Mouse (Mus musculus) c-Kit-positive CD71-positive TER-119-positive erythroid progenitor cells, embryonic 14.5 days (primary cell): Measurements from ENCODE around the gene Ppp1r9a.

ENCODE experiments used
- DNase-seq: peaks from one replicate; pipeline ENCODE4 v3.0.0-alpha.2; 2013; ENCODE audit warnings: low spot score

Gene Ppp1r9a

DNA sequence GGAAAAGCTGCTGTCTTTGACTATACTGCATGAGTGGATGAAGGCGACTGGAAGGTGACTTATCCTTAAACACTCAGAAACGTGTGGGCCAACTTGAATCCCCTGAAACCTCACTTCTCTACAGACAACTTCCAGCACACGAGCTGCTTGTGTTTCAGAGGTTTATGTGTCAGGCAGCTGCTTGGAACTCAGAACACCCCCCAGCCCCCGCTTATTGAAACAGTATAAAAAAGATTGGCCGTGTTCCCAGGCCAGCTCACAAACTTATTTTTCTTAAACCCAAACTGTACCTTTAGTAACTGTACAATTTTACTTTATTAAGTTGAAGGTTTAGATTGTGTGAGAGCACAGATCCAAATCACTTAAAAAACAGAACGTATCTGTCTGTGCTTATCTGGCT, 53.9 kb downstream of the Ppp1r9a start:
- no peak for DNase-seq

DNA sequence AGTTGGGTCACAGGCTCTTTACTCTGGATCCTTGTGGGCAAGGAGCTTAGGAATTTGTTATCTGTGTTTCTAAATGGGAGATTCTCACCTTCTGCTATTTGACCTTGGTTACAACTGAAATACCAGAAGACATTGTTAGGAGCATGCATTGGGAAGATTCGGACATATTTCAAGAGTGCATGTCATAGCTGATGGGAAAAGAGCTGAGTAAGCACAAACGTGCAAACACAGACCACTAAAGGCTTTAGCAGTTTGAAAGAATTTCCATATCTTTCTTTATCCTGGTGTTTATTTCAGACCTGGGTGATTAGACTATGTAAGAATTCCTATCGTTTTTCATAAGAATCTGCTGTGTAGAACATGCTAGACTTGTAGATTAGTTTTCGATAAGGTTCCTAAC, 59.5 kb downstream of the Ppp1r9a start:
- no peak for DNase-seq

DNA sequence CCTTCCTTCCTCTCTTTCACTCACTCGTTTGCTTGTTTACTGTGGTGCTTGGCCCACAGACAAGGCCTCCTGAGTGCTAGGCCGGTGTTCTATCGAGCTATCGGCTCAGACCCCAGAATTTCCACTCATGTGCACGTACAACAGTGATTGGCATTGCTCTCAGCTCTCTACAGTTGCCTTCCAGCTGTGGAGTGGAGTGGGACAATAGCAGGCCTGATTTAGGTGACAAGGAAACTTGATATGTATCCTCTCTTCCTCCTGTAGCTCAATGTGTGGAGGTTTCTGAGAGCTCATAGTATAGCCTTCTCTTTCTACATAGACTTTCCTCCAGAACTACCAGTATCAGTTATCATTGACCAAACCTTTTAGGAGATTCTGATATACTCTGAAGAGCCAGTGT, 60.3 kb downstream of the Ppp1r9a start:
- DNase-seq, result no peak

DNA sequence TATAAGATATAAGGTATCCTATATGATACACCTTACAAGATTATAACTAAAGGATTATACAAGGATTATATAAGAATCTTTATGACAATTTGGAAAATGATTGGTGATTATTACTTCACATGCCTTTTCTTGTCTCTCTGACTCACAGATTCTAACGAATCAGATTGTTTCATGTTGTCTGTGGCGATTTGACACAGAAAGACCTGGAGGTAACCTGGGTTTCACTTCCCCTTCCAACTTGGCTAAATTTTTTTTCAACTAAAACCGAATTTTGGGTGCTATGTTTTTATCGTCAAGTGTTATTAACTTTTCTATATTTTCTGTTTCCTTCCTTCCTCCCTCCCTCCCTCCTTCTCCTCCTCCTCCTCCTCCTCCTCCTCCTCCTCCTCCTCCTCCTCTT, 64.5 kb downstream of the Ppp1r9a start:
- DNase-seq, result no peak

DNA sequence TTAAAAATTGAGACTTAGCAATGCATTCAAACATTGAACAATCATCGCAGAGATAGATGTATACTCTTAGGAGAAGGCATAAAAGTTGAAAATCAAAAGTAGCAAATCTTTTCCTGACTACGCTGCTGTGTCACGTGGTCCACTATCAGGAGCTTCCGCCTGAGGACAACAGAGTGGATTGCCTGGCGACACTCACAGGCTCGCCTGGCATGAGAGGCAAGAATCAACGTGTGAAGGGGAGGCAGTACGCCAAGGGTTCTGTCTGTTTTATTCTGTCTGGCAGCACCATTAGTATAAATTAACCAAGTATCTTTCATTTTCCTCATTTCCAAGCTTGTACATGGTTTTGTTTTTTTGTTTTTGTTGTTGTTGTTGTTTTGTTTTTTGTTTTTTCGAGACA, 68.5 kb downstream of the Ppp1r9a start:
- DNase-seq, result no peak

DNA sequence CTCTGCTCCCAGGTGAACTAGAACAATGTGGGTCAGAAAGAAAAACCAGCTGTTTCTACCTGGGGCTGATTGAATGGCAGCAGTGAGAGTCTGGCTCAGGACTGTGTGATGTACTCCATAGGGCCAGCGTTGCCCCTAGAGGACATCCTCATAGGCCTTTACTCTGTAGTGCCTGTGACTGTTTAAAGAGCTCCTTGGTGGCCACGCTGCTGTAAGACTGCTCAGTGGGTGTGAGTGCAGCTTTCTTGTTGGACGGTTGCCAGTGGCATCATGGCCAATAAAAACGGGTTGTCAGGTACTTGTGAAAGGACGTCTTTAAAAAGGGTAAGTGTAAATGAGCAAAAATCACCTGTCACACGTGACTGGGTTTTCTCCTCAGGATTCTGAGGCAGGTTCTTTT, 70.1 kb downstream of the Ppp1r9a start:
- no peak for DNase-seq

DNA sequence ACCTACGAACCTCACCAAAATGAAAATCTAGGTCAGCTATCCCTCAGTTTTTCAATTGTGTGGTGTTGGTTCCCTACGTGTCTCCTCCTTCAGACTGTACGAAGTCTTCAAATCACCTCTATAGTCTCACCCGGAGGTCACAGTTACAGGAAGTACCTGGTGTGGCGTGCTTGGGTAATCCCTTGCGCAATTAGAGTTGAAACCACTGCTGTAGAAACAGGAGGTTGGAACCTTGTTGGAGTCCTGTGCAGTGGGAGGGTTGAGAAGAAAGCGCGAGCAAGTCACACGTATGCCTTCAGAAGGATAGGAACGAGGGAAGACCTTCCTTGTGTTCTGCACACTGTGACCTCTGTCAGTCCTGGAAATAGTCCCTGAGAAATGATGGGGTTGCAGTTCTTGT, 70.6 kb downstream of the Ppp1r9a start:
- DNase-seq, result no peak

DNA sequence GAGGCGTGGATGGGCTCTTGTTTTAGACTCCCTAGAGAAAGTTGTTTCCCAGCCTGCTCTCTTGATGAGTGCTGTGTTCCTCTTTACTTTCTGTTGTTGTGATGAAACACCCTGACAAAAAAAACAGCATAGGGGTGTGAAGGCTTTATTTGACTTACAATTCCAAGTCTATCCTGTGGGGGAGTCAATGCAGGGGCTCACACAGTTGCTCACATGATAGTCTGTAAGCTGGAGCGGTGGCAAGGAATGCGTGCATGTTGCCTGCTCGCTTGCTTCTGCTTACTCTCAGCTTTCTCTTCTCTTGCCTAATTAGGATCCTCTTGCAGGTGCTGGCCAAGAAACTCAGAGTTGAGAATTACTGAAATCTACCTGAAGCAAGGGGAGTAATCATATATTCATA, 74.8 kb downstream of the Ppp1r9a start:
- no peak for DNase-seq

DNA sequence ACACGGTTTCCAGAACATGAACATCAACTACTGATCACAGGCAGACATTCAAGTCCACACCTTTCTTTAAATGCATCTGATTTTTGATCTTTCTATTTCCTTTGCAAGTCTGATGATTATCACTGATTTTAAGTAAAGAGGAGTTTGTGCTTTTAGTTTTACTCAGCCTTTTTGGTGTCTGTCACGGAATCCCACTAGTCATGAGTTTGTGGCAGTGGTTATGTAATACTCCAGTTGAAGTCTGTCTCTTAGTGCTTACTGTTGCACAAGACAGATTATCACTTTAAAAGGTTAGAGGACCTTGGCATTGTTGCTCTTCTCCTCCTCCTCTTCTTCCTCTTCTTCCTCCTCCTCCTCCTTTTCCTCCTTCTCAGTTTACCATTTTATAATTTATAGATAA, 75.5 kb downstream of the Ppp1r9a start:
- no peak for DNase-seq

DNA sequence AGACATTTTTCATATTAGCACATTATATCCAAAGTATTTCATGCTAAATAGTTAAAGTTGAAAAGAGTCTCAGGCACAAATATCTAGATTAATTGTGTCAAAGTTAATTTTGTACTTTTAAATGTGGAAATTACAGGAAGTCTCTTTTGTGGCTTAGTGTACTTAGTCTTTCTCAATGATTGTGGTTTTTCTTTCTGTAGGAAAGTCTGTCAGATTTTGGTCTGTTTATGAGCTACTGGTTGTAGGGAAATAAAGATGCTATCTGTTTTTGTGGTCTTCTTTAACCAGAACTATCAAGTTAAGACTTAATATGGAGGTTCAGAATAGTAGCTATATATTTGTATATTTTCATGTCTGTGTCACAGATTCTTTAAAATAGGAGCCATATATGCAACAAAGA, 76.2 kb downstream of the Ppp1r9a start:
- DNase-seq, result no peak

DNA sequence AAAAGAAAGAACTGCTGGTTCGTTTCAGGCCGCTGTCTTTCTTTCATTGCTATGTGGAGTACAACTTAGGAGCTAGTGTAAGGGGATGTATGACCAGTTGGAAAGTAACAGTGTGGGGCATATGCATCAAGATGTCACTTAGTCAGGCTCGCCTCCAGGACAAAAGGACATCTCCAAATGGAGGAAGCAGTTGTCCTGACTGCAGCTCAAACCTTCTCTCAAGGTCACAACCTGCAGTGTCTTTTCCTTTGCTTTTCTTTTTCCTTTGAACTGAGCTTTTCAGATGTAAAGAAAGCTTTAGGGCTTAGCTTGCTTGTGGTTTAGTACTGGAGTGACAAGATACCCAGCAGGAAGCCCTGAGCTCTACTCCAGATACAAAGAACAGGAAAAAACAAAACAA, 77.4 kb downstream of the Ppp1r9a start:
- no peak for DNase-seq

DNA sequence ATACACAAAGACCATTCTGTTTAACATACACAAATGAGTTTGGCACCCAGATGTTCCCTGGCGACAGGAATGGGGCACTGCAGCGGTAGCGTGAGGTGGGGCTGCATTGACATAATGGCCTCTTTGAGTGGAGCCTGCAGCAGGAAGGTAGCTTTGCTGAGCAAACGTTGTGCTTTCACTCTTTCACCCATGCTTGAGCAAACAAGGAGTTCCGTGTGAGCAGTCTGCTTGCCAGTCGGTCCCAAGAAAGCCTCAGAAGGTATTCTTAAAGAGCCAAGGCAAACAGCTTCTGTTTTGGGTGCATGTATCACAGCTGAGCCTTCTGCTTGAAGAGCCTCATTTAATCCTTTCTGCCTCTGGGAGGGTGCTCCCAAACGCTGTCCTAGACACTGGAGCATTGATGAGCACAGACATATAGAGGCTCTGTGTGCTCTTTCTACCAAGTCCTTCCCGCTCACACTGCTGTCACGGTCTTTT, 80.0 kb downstream of the Ppp1r9a start:
- DNase-seq, result no peak

DNA sequence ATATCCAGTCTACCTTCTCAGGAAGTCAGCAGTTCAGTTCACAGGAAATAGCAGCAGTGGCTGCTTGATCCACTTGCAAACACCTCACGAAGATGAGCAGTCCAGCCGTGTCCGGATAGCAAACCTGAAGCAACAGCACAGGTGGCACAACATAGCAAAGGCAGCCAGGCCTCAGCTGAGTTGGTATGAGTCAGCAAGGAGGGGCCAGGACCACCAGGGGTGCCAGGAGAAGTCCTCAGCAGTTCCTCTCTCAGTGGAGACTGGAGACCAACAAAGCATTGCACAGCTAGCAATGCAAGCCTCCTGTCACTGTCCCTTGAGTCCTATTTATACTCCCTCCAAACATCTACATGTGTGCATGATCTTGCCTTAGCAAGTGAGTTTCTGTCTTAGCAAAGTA, 83.0 kb downstream of the Ppp1r9a start:
- no peak for DNase-seq

DNA sequence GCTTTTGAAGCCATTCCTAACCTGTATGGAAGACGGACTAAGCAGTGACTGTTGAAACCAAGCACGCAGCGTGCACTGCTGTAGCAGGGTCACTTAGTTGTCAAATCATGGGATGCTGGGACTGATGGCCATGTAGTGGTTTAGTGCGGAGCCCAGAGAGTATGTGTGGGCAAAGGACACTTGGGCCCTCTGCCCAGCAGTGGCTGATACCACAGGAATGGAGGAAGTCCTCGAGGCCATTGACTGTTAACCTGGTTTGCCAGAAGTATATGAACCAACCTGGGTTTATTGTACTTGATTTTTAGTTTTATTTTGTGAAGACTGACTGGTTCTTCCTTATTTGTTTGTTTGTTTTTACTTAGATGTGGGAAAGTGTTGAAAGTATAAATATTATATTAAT, 84.4 kb downstream of the Ppp1r9a start:
- DNase-seq, result no peak

DNA sequence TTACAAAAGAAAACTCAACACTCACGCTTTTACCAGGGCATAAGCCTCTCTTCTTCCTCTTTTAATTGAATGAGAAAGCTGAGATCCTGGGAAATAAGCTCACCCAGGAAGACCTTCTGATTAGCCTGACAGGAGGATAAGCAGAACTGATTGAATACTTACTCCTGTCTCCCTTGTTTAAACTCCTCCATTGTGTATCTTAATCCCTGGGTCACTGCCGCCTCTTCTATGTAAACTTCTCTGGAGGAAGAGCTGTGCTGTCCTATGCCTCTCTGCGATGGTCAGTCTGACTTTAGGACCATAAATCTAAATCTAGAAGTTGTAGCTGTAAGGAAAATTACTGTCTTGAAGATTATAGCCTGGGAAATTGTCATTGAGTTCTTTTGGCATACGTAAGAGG, 86.0 kb downstream of the Ppp1r9a start:
- DNase-seq, result no peak

DNA sequence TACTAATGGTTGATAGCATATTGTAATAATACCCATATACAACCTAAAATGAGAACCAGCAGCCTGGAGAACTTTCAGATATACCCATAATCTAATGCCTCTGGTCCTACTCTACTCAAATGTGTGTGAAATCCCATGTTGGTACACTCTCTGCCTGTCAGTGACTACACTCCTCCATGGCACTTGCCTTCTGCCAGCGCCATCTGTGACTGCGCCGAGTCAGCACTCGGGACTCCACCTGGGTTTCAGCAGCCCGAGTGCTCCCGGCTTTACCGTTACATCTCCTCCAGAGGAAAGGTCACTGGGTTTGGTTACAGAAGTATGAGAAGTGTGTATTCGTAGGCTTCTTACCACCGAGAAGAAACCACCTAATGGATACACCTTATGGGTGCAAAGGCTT, 89.6 kb downstream of the Ppp1r9a start:
- no peak for DNase-seq

DNA sequence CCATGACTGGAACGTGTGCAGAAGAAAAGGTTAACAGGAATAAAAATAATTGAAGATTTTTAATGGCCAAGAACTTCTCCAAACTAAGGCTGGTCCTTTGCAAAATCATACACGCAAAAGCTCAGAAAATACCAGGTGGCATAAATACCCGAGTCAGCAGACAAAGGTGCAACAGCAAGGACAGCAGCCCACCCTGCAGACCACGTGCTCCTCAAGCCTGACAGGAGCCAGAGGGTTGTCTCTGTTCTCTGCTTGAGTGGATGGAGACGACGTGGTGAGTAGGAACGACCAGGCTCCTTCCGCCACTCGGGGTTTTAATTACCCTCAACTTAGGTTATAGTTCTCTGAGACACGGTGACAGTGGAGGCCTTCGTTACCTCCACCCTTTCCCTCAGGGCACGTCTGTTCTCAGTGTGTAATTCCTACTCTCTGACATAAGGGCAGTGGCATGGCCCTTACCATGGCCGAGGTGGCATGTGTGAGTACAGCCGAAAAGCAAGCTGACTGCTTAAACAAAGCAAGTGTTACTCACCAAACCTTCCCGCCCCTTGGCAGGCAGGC, 91.0 kb downstream of the Ppp1r9a start:
- DNase-seq, result no peak

DNA sequence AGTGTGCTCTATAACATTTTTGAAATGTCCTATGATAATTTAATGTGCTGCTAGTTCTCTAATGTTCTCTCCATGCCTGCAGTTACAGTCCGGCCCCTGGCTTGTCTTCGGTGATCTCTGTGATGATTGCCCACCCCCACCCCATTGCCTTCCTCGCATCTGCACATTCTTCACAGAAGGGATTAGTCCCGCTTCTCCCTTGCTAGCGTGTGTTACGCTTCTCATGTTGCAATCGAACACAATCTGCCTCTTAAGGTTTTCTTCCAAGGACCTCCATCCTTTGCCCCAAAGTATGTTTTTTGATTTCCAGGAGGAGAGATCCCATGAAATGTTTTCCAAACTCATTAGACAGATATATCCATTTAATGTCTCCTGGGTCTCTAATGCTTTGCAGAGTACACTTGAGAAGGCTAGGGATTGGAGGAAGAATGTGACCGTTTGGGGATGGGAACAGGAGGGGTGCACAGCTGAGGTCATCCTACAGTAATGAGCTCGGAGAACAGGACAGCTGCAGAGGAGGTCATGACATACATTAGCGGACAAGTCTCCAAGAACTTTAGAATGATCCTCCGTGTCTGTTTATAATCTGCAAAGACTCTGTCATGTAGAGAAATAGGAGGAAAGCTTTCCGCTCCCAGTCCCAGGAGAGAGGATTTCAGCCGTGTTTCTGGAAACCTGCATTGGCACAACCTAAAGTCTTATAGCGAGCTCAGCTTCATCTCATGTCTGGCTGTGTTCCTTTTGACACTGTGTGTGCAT, 91.6 kb downstream of the Ppp1r9a start:
- DNase-seq, result no peak

DNA sequence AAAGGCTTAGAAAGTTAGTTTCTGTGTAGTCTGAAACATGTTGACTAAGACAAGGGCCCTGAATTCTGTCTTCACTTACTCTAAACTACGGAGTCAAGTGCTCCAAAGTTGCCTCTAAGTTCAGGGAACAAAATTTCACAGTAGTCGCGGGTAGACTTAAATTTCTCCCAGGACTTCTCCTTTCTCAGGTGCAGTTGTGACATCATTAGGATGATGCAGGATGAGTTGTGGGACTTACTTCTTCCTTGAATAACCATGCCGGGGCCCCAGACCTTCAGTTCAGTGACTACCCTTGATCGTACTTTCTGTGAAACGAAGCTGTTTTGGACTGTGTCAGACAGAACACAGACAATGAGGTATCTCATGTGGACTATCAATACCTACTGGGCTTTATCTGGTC, 94.9 kb downstream of the Ppp1r9a start:
- DNase-seq, result no peak

DNA sequence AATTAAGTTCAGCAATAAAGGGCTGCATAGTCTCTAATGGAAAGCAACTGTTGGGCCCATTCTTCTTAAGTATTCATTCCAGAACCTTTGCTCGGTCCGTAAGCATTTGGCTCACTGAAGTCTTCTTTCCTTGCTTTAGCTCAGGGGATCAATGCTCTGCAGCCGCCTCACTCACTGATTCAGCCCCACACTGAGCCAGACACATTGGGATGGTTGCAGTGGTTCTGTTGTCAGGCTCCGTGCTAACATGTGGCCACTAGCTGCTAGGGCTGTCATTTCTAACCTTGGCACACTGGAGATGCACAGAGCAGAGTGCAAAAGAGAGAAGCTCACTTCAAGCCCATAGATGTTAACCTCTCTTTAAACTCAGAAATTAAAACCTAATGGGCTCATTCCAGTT, 96.2 kb downstream of the Ppp1r9a start:
- DNase-seq, result no peak

DNA sequence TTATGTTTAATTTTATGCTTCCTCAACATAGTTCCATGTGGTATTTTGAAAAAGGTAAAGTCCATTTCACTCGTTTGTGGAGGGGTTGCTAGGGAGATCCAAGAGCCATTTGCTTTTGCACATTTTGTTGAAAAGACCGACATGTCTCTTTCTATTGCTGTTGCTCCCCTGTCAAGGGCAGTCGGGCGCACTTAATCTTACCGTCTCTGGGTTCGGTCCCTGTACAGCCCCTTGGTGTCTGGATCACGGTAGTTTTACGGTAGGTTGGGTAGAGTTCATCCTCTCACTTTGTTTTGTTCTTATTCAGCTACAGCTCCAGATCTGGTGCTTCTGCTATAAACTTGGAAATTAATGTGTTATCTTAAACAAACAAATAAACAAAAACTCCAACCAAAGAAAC, 98.1 kb downstream of the Ppp1r9a start:
- DNase-seq, result no peak

DNA sequence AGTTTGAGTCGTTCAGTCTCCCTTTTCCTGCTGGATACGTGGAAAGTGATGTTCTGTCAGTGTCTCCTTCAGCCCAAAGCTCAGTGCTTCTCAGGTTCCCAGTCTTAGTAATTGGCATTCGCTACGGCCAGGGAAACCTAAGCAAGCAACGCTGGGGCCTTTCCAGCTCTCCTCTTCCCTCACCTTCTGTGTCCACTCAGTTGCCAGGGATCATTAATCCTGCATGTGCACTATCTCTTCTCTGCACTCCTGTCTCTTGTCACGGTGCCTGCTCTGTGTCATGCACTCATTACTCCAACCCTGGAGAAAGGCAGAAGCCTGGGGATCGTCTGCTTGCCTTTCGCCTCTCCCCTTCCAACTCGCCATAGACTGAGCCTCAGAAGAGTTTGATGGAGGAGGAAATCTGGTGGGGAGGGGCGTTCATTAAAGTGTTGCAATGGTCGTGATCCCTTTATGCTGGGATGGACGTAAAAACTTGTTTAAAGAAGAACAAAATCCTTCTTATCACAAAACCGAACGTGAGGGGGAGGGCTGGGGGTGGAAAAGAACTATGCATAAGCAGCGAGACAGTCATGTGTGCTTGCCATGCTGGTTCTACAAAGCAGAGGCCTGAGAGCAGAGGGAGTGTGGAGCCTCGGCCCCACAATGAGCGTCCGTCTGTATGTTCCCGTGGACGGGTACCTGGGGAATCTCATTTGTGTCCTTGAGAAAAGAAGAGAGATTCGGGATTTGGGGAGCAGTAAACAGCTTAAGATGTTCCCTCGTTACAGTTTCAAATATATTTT, 103.0 kb downstream of the Ppp1r9a start:
- no peak for DNase-seq

DNA sequence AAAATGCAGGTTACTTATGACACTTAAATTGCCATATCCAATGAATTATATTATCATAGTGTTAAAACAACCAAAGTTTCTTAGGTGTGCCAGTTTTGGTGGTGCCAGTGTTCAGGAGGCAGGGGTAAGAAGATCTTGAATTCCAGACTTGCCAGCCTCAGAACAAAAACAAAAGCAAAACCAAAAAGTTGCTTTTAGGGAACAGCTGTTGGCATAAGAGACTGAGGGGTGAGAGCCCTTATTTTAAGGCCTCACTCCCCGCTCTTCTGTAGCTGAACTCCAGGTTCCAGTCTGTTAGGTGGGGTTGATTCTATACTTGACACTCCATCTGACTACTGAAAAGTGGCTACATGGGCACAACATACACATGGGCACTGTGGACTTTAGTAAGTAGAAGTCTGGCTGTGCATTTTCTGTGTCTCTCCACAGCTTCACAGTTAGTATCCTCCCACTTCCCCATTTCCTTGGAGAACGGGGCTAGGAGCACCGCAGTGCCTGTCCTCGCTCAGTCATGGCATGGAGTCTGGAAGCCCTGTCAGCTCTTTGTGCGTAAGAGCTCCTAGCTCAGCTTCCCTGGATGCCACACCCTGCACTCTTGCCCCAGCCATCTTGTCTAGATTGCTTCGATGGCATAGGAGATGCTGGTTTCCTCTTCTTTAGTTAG, 103.7 kb downstream of the Ppp1r9a start:
- DNase-seq, result no peak
